Mouse (Mus musculus): Measurements from ENCODE around the gene Adamts6.

- TF ChIP-seq CTCF (IDR thresholded peaks at IDR 0.05) (no peak), EP300 (IDR thresholded peaks at IDR 0.05; ENCODE audit: insufficient read depth, low read depth, low read length) (no peak)
Observed at GRCm38 (mm10) chr13:104533806-104534495, 246.3 kb downstream of the Adamts6 start.

Data from heart, adult 2 months (tissue).